Mouse (Mus musculus) limb, embryonic 15.5 days (tissue): ENCODE measurements around the gene Fgf15. TPM values are rescaled to one million over a fixed set of nuclear protein-coding genes. Genes with fewer than 3 reads are reported as not detected.

Source experiments
- ATAC-seq: fragments of 200-750 bp; cut with Nextera tagmentation; 2 replicates; pipeline ENCODE4 v1.8.0; 2017; ENCODE audit warnings: low read depth, moderate TSS enrichment; ENCODE audit not compliant: insufficient number of reproducible peaks, low FRiP score, low TSS enrichment
- H3K27ac ChIP-seq: fragments of 300-500 bp; sonication (generic); 2 replicates; pipeline ENCODE4 v1.5.1; 2015; ENCODE audit warnings: moderate library complexity, mild to moderate bottlenecking, inconsistent platforms
- H3K27me3 ChIP-seq: fragments of 300-500 bp; sonication (generic); 2 replicates; pipeline ENCODE4 v1.6.1; 2015; ENCODE audit warnings: inconsistent platforms
- H3K36me3 ChIP-seq: fragments of 300-500 bp; sonication (generic); 2 replicates; pipeline ENCODE4 v1.6.1; 2015; ENCODE audit warnings: inconsistent platforms
- H3K4me1 ChIP-seq: fragments of 300-500 bp; sonication (generic); 2 replicates; pipeline ENCODE4 v1.6.1; 2015; ENCODE audit warnings: inconsistent platforms
- H3K4me2 ChIP-seq: fragments of 300-500 bp; sonication (generic); 2 replicates; pipeline ENCODE4 v1.6.1; 2015; ENCODE audit warnings: mild to moderate bottlenecking, inconsistent platforms
- H3K4me3 ChIP-seq: fragments of 300-500 bp; sonication (generic); 2 replicates; pipeline ENCODE4 v1.5.1; 2015; ENCODE audit warnings: mild to moderate bottlenecking, inconsistent platforms
- H3K9ac ChIP-seq: fragments of 300-500 bp; sonication (generic); 2 replicates; pipeline ENCODE4 v1.6.1; 2015; ENCODE audit warnings: inconsistent platforms
- H3K9me3 ChIP-seq: fragments of 300-500 bp; sonication (generic); 2 replicates; pipeline ENCODE4 v1.6.1; 2016; ENCODE audit warnings: inconsistent platforms
- WGBS: fragments of 180-500 bp; shearing (Covaris S2); methylation state at CpG from one replicate; pipeline ENCODE4 v1.1.7; 2015; 5-methylcytosine and 5-hydroxymethylcytosine counted together
- polyA plus RNA-seq: library from polyadenylated mRNA; unstranded; fragments of >200 nt; fragmentation: Nextera tagmentation; extraction: Ambion mirVana; gene quantifications from 2 replicates; pipeline ENCODE4 v1.2.1, GENCODE M21; 2015

The Fgf15 gene
- polyA plus RNA-seq, 1 experiment from 2014 or later, result not detected

GRCm38 (mm10) chr7:144942071-144942743, 45.9 kb downstream of the Fgf15 start:
- ATAC-seq, result 0 out of 2 replicates have a peak, but pooled peaks have one; percentile 7
- H3K9me3 ChIP-seq, result no peaks in the 10 kb centered on the region
- H3K4me1 ChIP-seq, result peaks cover 53% of the 10 kb centered on the region
- H3K4me3 ChIP-seq, result peak overlapping the region; percentile 57
- H3K27ac ChIP-seq, result peak overlapping the region; percentile 92
- H3K9ac ChIP-seq, result 0 out of 2 replicates have a peak overlapping the region, but pooled peaks have one; percentile 37
- H3K27me3 ChIP-seq, result 0 out of 2 replicates have a peak, but pooled peaks cover 6% of the 10 kb centered on the region
- peaks cover under 1% of the 10 kb centered on the region; the same call in 1 of the 2 replicates for H3K36me3 ChIP-seq
- under 1% methylated on average over 35 of the region's 35 CpGs for WGBS
- peak overlapping the region; percentile 97 for H3K4me2 ChIP-seq

- Histone ChIP-seq H3K9me3 (no peaks in the 10 kb centered on the region), H3K36me3 (no peaks in the 10 kb centered on the region), H3K27ac (peak overlapping the region; percentile 92), H3K9ac (0 out of 2 replicates have a peak overlapping the region, but pooled peaks have one; percentile 37), H3K4me3 (peak overlapping the region; percentile 57), H3K4me1 (peaks cover 49% of the 10 kb centered on the region), H3K27me3 (0 out of 2 replicates have a peak, but pooled peaks cover 6% of the 10 kb centered on the region), H3K4me2 (peak overlapping the region; percentile 97)
- WGBS, result under 1% methylated on average over 20 of the region's 20 CpGs
- no peak for ATAC-seq
Observed at GRCm38 (mm10) chr7:144942744-144943135, 46.4 kb downstream of the Fgf15 start.

- H3K36me3 ChIP-seq, result no peaks in the 10 kb centered on the region
- no peaks in the 10 kb centered on the region for H3K9me3 ChIP-seq
- H3K27me3 ChIP-seq, result 0 out of 2 replicates have a peak, but pooled peaks cover 6% of the 10 kb centered on the region
- peaks cover 46% of the 10 kb centered on the region for H3K4me1 ChIP-seq
- ATAC-seq, result 0 out of 2 replicates have a peak, but pooled peaks have one; percentile 9
- peak overlapping the region; percentile 57 for H3K4me3 ChIP-seq
- whole genome bisulfite sequencing, result under 1% methylated on average over 45 of the region's 45 CpGs
- H3K27ac ChIP-seq, result peak overlapping the region; percentile 92
- H3K4me2 ChIP-seq, result peak overlapping the region; percentile 97
- H3K9ac ChIP-seq, result 0 out of 2 replicates have a peak overlapping the region, but pooled peaks have one; percentile 37
Observed at GRCm38 (mm10) chr7:144943254-144943653, 46.9 kb downstream of the Fgf15 start.

Other genes with a start within 250 kb of the Fgf15 start
- 9.7 and 12.0 TPM in 2 replicates for gene Ano1, start 144.6 kb upstream of the Fgf15 start, polyA plus RNA-seq
- gene Fgf3, start 58.4 kb upstream of the Fgf15 start, polyA plus RNA-seq, result 0.06 and 0.12 TPM in 2 replicates
- gene Fgf4, start 49.2 kb upstream of the Fgf15 start, polyA plus RNA-seq, result 0.38 and 0.61 TPM in 2 replicates
- 27.9 and 28.1 TPM in 2 replicates for gene LTO1, start 18.6 kb downstream of the Fgf15 start, polyA plus RNA-seq
- 129 TPM in 2 replicates for gene Ccnd1, start 43.4 kb downstream of the Fgf15 start, polyA plus RNA-seq